Mouse (Mus musculus): Measurements from ENCODE around the gene Treh. TPM values are rescaled to one million over a fixed set of nuclear protein-coding genes. Genes with fewer than 3 reads are reported as not detected.

Gene Treh
- polyA plus RNA-seq, 1 experiment from 2014 or later, result not detected

GRCm38 (mm10) chr9:44647026-44647425 lies 26.0 kb upstream of the Treh start:
- 0 out of 2 replicates have a peak, but pooled peaks cover 3% of the 10 kb centered on the region for H3K4me1 ChIP-seq
- DNase-seq (ENCODE audit: low spot score), result no peak
- 94% methylated on average over 8 of the region's 8 CpGs for WGBS

GRCm38 (mm10) chr9:44647656-44648055 lies 25.4 kb upstream of the Treh start:
- no peaks in the 10 kb centered on the region for H3K9me3 ChIP-seq (replicated peaks)
- 88% methylated on average over 4 of the region's 4 CpGs for WGBS
- H3K4me1 ChIP-seq, result 0 out of 2 replicates have a peak, but pooled peaks cover 3% of the 10 kb centered on the region
- no peaks in the 10 kb centered on the region for H3K27me3 ChIP-seq (ENCODE audit: low read depth, poor library complexity, severe bottlenecking)
- no peak for DNase-seq (ENCODE audit: low spot score)
- no peak overlapping the region for H3K4me3 ChIP-seq
- H3K27ac ChIP-seq (replicated peaks), result no peak overlapping the region
- no peaks in the 10 kb centered on the region for H3K36me3 ChIP-seq

More at GRCm38 (mm10) chr9:44647026-44647425, 26.0 kb upstream of the Treh start:
- no peak overlapping the region for H3K4me3 ChIP-seq
- no peak overlapping the region for H3K27ac ChIP-seq (replicated peaks)
- H3K27me3 ChIP-seq (ENCODE audit: low read depth, poor library complexity, severe bottlenecking), result no peaks in the 10 kb centered on the region
- no peaks in the 10 kb centered on the region for H3K36me3 ChIP-seq
- H3K9me3 ChIP-seq (replicated peaks), result no peaks in the 10 kb centered on the region

DNA sequence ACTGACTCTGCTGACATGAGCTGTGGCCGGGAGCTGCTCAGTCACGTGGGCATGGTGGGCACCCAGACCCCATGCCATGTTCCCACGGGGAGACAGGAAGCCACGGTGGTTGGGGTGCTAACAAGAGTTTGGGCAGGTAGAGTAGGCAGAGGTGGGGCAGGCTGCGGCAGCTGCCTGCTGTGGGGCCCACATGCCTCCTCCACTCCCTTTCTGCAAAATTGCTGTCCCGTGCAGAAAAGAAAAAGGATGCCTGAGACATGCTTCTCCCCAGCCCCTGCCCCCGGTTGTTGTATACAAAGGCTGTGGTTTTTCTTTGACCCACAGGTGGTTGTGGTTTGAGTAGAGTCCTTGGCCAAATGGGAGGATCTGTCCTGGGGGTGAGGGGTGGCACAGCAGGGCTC lies 24.2 kb upstream of the Treh start:
- Histone ChIP-seq H3K9me3 (replicated peaks) (no peaks in the 10 kb centered on the region), H3K36me3 (no peaks in the 10 kb centered on the region), H3K27me3 (ENCODE audit: low read depth, poor library complexity, severe bottlenecking) (no peaks in the 10 kb centered on the region), H3K4me1 (0 out of 2 replicates have a peak, but pooled peaks cover 3% of the 10 kb centered on the region), H3K4me3 (no peak overlapping the region), H3K27ac (replicated peaks) (no peak overlapping the region)
- DNase-seq (ENCODE audit: low spot score), result no peak
- WGBS, result 84% methylated on average over 7 of the region's 7 CpGs

DNA sequence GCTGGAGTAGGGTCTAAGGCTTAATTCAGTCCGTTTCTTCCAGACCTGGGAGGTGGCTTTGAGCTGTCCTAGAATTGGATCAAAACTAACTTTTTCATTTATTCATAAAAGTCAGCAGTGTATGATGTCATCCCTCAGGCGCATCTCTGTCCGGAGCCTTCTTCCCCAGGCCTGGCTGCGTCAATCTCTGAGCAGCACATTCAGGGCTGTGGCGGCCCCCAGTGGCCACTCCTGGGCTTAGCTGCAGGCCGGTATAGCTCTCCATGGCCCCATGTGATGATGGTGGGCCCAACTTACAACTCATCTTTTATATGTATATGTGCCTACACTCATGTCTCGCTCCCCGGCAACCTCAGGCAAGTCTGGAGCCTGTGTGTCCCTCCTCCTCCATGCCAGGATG lies 21.0 kb upstream of the Treh start:
- H3K4me3 ChIP-seq, result no peak overlapping the region
- H3K27me3 ChIP-seq (ENCODE audit: low read depth, poor library complexity, severe bottlenecking), result no peaks in the 10 kb centered on the region
- H3K4me1 ChIP-seq, result peaks cover 9% of the 10 kb centered on the region
- no peak overlapping the region for H3K27ac ChIP-seq (replicated peaks)
- WGBS, result 14% methylated on average over 8 of the region's 8 CpGs
- DNase-seq (ENCODE audit: low spot score), result peak; percentile 62
- no peaks in the 10 kb centered on the region for H3K9me3 ChIP-seq (replicated peaks)
- no peaks in the 10 kb centered on the region for H3K36me3 ChIP-seq

DNA sequence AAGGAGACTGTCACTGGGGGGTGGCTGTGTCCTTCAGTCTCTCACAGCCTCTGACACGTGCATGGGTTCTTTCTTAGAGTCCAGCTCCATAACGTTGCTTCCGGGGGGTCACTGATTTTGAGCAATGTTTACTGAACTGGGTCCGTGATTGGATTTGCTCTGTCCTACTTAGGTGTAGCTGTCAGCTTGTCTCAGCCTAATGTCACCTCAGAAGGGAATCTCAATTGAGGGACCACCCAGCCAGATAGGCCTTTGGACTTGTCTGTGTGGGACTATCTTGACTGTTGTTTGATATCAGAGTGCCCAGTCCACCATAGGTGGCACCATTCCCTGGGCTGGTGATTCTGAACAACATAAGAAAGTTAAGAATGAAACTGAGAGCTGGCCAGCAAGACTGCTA lies 19.1 kb upstream of the Treh start:
- WGBS, result 75% methylated on average over 4 of the region's 4 CpGs
- Histone ChIP-seq H3K9me3 (replicated peaks) (no peaks in the 10 kb centered on the region), H3K27me3 (ENCODE audit: low read depth, poor library complexity, severe bottlenecking) (no peaks in the 10 kb centered on the region), H3K36me3 (no peaks in the 10 kb centered on the region), H3K27ac (replicated peaks) (no peak overlapping the region), H3K4me1 (peaks cover 7% of the 10 kb centered on the region), H3K4me3 (no peak overlapping the region)
- DNase-seq (ENCODE audit: low spot score), result no peak

DNA sequence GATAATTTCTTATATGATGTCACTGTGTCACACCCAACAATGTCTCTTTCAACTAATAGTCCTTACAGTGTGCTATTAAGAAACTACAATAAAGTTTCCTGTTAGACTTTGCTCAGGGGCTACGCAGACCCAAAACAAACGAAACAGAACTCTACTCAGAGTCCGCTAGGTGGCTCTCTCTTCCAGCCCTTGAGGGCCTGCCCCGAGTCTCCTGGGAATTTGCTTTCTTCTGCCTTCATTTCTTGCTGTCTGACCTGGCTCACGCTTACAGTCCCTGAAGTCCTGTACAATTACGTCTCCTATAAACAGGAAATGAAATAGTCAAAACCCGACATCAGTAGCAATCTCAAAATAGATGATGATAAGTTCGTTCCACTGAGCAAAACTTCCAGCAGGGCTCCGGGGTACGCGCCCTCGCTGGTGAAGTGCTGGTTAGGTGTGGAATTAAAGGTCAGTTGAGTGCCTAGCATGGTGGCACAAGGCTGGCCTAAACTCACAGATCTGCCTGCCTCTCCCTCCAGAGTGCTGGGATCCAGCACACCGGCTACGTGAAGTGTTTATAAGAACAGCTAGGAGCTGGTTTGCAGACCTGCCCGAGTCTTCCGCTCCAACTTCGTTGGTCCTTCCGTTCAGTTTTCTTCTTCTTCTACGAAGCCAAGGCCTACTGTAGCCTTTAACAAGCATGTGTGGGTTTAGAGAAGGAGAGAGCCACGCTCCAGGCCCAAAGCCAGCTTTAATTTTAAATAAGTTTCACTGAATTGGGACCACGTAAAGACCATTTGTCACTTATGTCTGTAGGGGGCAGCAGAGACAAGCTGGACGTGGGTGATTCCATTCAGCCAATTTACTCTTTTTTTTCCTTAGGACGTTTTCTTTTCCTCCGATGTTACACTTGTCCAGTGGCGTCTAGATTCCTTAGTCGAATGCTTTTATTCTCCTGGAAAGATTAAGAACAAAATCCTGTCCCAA lies 17.7 kb upstream of the Treh start:
- no peaks in the 10 kb centered on the region for H3K27me3 ChIP-seq (ENCODE audit: low read depth, poor library complexity, severe bottlenecking)
- H3K4me1 ChIP-seq, result peaks cover 6% of the 10 kb centered on the region
- H3K36me3 ChIP-seq, result no peaks in the 10 kb centered on the region
- H3K9me3 ChIP-seq (replicated peaks), result no peaks in the 10 kb centered on the region
- 31% methylated on average over 26 of the region's 26 CpGs for WGBS
- H3K27ac ChIP-seq (replicated peaks), result no peak overlapping the region
- peak; percentile 60 for DNase-seq (ENCODE audit: low spot score)
- H3K4me3 ChIP-seq, result peak overlapping the region; percentile 41

- WGBS, result 87% methylated on average over 6 of the region's 6 CpGs
- H3K9me3 ChIP-seq (replicated peaks), result no peaks in the 10 kb centered on the region
- no peak overlapping the region for H3K27ac ChIP-seq (replicated peaks)
- no peak overlapping the region for H3K4me3 ChIP-seq
- no peaks in the 10 kb centered on the region for H3K4me1 ChIP-seq
- no peaks in the 10 kb centered on the region for H3K36me3 ChIP-seq
- no peak for DNase-seq (ENCODE audit: low spot score)
- no peaks in the 10 kb centered on the region for H3K27me3 ChIP-seq (ENCODE audit: low read depth, poor library complexity, severe bottlenecking)
Observed at GRCm38 (mm10) chr9:44663706-44664105, 9.3 kb upstream of the Treh start.

GRCm38 (mm10) chr9:44671416-44671815 lies 1.6 kb upstream of the Treh start:
- 91% methylated on average over 5 of the region's 5 CpGs for WGBS
- Histone ChIP-seq H3K27ac (replicated peaks) (no peak overlapping the region), H3K4me1 (no peaks in the 10 kb centered on the region), H3K36me3 (no peaks in the 10 kb centered on the region), H3K27me3 (ENCODE audit: low read depth, poor library complexity, severe bottlenecking) (no peaks in the 10 kb centered on the region), H3K4me3 (no peak overlapping the region), H3K9me3 (replicated peaks) (no peaks in the 10 kb centered on the region)
- DNase-seq (ENCODE audit: low spot score), result no peak

GRCm38 (mm10) chr9:44672291-44672865 lies 655 bp upstream of the Treh start:
- H3K9me3 ChIP-seq (replicated peaks), result no peaks in the 10 kb centered on the region
- H3K4me1 ChIP-seq, result no peaks in the 10 kb centered on the region
- 79% methylated on average over 2 of the region's 2 CpGs for WGBS
- DNase-seq (ENCODE audit: low spot score), result no peak
- no peak overlapping the region for H3K27ac ChIP-seq (replicated peaks)
- no peaks in the 10 kb centered on the region for H3K36me3 ChIP-seq
- H3K27me3 ChIP-seq (ENCODE audit: low read depth, poor library complexity, severe bottlenecking), result no peaks in the 10 kb centered on the region
- no peak overlapping the region for H3K4me3 ChIP-seq

GRCm38 (mm10) chr9:44678288-44678871 lies 5.3 kb downstream of the Treh start:
- no peaks in the 10 kb centered on the region for H3K9me3 ChIP-seq (replicated peaks)
- H3K27me3 ChIP-seq (ENCODE audit: low read depth, poor library complexity, severe bottlenecking), result no peaks in the 10 kb centered on the region
- no peak overlapping the region for H3K4me3 ChIP-seq
- no peaks in the 10 kb centered on the region for H3K4me1 ChIP-seq
- no peak for DNase-seq (ENCODE audit: low spot score)
- 91% methylated on average over 2 of the region's 2 CpGs for WGBS
- H3K36me3 ChIP-seq, result no peaks in the 10 kb centered on the region
- no peak overlapping the region for H3K27ac ChIP-seq (replicated peaks)

DNA sequence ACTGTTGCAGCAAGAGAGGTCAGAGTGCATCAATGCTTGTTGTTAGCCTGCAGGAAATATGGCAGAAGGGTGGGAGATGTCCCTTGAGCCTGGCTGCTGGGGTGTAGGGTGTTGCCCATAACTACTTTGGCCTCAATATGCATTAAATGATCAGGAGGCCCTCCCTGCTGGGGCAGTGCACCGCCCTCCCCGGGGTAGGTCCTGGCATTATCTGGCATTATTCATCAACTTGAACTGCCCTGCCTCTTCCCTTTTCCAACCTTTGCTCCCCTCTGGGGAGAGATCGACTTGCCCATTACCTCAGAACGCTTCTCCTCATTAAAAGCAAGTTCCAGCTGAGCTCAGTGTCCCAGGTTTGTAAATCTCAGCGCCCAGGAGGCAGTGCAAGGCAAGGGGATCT lies 6.5 kb downstream of the Treh start:
- H3K27ac ChIP-seq (replicated peaks), result no peak overlapping the region
- H3K4me3 ChIP-seq, result no peak overlapping the region
- no peaks in the 10 kb centered on the region for H3K36me3 ChIP-seq
- H3K9me3 ChIP-seq (replicated peaks), result no peaks in the 10 kb centered on the region
- H3K4me1 ChIP-seq, result peaks cover 5% of the 10 kb centered on the region; the same call in 1 of the 2 replicates
- H3K27me3 ChIP-seq (ENCODE audit: low read depth, poor library complexity, severe bottlenecking), result no peaks in the 10 kb centered on the region
- 78% methylated on average over 5 of the region's 5 CpGs for WGBS
- DNase-seq (ENCODE audit: low spot score), result no peak

DNA sequence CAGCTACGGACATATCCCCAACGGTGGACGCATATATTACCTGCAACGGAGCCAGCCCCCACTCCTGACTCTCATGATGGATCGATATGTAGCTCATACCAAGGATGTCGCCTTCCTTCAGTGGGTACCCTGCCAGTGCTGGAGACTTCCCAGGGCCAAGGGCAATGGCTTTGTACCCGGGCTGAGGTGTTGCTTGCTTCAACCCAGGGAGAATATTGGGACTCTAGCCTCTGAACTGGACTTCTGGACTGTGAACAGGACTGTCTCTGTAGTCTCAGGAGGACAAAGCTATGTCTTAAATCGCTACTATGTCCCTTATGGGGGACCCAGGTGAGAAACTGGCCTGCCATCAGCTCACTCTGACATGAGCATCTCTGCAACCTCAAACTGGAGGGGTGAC lies 10.0 kb downstream of the Treh start:
- 89% methylated on average over 8 of the region's 8 CpGs for WGBS
- Histone ChIP-seq H3K36me3 (peaks cover 19% of the 10 kb centered on the region), H3K9me3 (replicated peaks) (no peaks in the 10 kb centered on the region), H3K27me3 (ENCODE audit: low read depth, poor library complexity, severe bottlenecking) (no peaks in the 10 kb centered on the region), H3K4me1 (peaks cover 32% of the 10 kb centered on the region), H3K4me3 (no peak overlapping the region), H3K27ac (replicated peaks) (0 out of 2 replicates have a peak overlapping the region, but pooled peaks have one; percentile 28)
- DNase-seq (ENCODE audit: low spot score), result no peak

Data from midbrain, embryonic 10.5 days (tissue).